Mouse (Mus musculus) heart, adult 2 months (tissue): ENCODE data around the gene Trappc11.
A peak's percentile ranks its signal among the peaks of the same experiment; 100 is the strongest.

Experiments
- CTCF ChIP-seq: fragments of 200-600 bp; IDR thresholded peaks from 2 replicates; pipeline ENCODE4 v1.8.1; 2022; ENCODE audit warnings: antibody characterized with exemption, mild to moderate bottlenecking, moderate library complexity
- POLR2A ChIP-seq: fragments of 200-500 bp; IDR thresholded peaks from 2 replicates; pipeline ENCODE4 v1.6.1; 2011; ENCODE audit warnings: mild to moderate bottlenecking, low read depth, low read length, control low read depth; ENCODE audit not compliant: insufficient read depth

GRCm38 (mm10) chr8:47553613-47554012, 20.3 kb upstream of the Trappc11 start:
- TF ChIP-seq CTCF (peak; percentile 57), POLR2A (no peak)
